Mouse (Mus musculus) CH12.LX (cell line): Measurements from ENCODE around the gene Mid1. TPM values are rescaled to one million over a fixed set of nuclear protein-coding genes. Genes with fewer than 3 reads are reported as not detected.

ENCODE experiments used
- DNase-seq: peaks from one replicate; pipeline ENCODE4 v3.0.0-alpha.2; 2013; ENCODE audit errors: extremely low read depth
- H3K27ac ChIP-seq: 2 replicates; pipeline ENCODE4 v1.5.1; 2012; ENCODE audit warnings: low read depth, mild to moderate bottlenecking, control low read depth, moderate library complexity; ENCODE audit not compliant: insufficient read depth
- H3K27me3 ChIP-seq: replicated peaks from 2 replicates; pipeline ENCODE3; 2012; ENCODE audit warnings: inconsistent platforms
- H3K36me3 ChIP-seq, 2 experiments: replicated peaks in 1 of 2; 2 replicates each; pipeline versions ENCODE3 to v1.6.1; 2012; ENCODE audit warnings: inconsistent platforms in 1 of 2, low read length in 1 of 2, mild to moderate bottlenecking in 1 of 2, mixed read lengths in 1 of 2, moderate library complexity in 1 of 2; ENCODE audit not compliant: control insufficient read depth in 1 of 2, insufficient read depth in 1 of 2
- H3K4me1 ChIP-seq, 2 experiments: 2 replicates each; pipeline ENCODE4 v1.6.1; 2012; ENCODE audit warnings: inconsistent platforms in 1 of 2, moderate library complexity in 1 of 2; ENCODE audit not compliant: insufficient read depth in 2 of 2, control insufficient read depth in 1 of 2
- H3K4me2 ChIP-seq: 2 replicates; pipeline ENCODE4 v1.6.1; 2012; ENCODE audit warnings: low read depth, mild to moderate bottlenecking, control low read depth; ENCODE audit not compliant: poor library complexity, insufficient read depth, severe bottlenecking
- H3K4me3 ChIP-seq, 3 experiments: fragments of 150-350 bp in 1 of 3; sonication (generic) in 1 of 3; replicated peaks in 1 of 3; 2 replicates each; pipeline versions ENCODE3 to v1.5.1; 2011 to 2012; ENCODE audit warnings: low read depth in 2 of 3, low read length in 2 of 3, mild to moderate bottlenecking in 2 of 3, moderate library complexity in 2 of 3, control low read depth in 1 of 3, improper control_type of control experiment in 1 of 3, inconsistent platforms in 1 of 3, mixed read lengths in 1 of 3; ENCODE audit not compliant: poor library complexity in 1 of 3
- H3K79me2 ChIP-seq: replicated peaks from 2 replicates; pipeline ENCODE4 v1.6.1; 2012; ENCODE audit warnings: mild to moderate bottlenecking, moderate library complexity; ENCODE audit not compliant: control insufficient read depth, poor library complexity, insufficient read depth, severe bottlenecking; ENCODE audit errors: extremely low read depth
- H3K9ac ChIP-seq: 2 replicates; pipeline ENCODE4 v1.6.1; 2012; ENCODE audit warnings: low read depth, mild to moderate bottlenecking, control low read depth, moderate library complexity; ENCODE audit not compliant: insufficient read depth
- H3K9me3 ChIP-seq: replicated peaks from 2 replicates; pipeline ENCODE3; 2012; ENCODE audit warnings: low read length, inconsistent platforms, mixed read lengths
- BHLHE40 ChIP-seq: IDR thresholded peaks from 2 replicates; pipeline ENCODE4 v1.6.1; 2011; ENCODE audit warnings: mild to moderate bottlenecking, low read depth, low read length, improper control_type of control experiment
- CHD1 ChIP-seq: IDR thresholded peaks from 2 replicates; pipeline ENCODE4 v1.6.1; 2012; ENCODE audit warnings: low read depth, low read length, improper control_type of control experiment, inconsistent platforms
- CTCF ChIP-seq, 2 experiments: IDR thresholded peaks in 1 of 2; conservative IDR thresholded peaks in 1 of 2; 2 replicates each; pipeline ENCODE4 v1.5.1; 2011 to 2012; ENCODE audit warnings: low read depth in 2 of 2, low read length in 2 of 2, improper control_type of control experiment in 1 of 2, inconsistent platforms in 1 of 2, mild to moderate bottlenecking in 1 of 2, moderate library complexity in 1 of 2
- ELF1 ChIP-seq: IDR thresholded peaks from 2 replicates; pipeline ENCODE4 v1.6.1; 2014; ENCODE audit warnings: low read depth, mild to moderate bottlenecking, inconsistent platforms, low read length, improper control_type of control experiment
- HCFC1 ChIP-seq: IDR thresholded peaks from 2 replicates; pipeline ENCODE4 v1.6.1; 2012; ENCODE audit warnings: low read depth, mild to moderate bottlenecking, inconsistent platforms, low read length, improper control_type of control experiment
- JUN ChIP-seq: IDR thresholded peaks from 2 replicates; pipeline ENCODE4 v1.6.1; 2011; ENCODE audit warnings: low read depth, mild to moderate bottlenecking, low read length, improper control_type of control experiment, moderate library complexity; ENCODE audit not compliant: insufficient read depth
- KAT2A ChIP-seq: IDR thresholded peaks from 2 replicates; pipeline ENCODE4 v1.6.1; 2012; ENCODE audit warnings: low read length, improper control_type of control experiment, inconsistent platforms; ENCODE audit not compliant: insufficient replicate concordance
- MAFK ChIP-seq: IDR thresholded peaks from 2 replicates; pipeline ENCODE4 v1.6.1; 2011; ENCODE audit warnings: low read length, improper control_type of control experiment; ENCODE audit not compliant: insufficient replicate concordance
- MAX ChIP-seq: IDR thresholded peaks from 2 replicates; pipeline ENCODE4 v1.6.1; 2011; ENCODE audit warnings: low read length, improper control_type of control experiment
- MAZ ChIP-seq: IDR thresholded peaks from 2 replicates; pipeline ENCODE4 v1.6.1; 2012; ENCODE audit warnings: low read depth, mild to moderate bottlenecking, inconsistent platforms, low read length, improper control_type of control experiment, moderate library complexity
- MXI1 ChIP-seq: IDR thresholded peaks from 2 replicates; pipeline ENCODE4 v1.6.1; 2011; ENCODE audit warnings: mild to moderate bottlenecking, low read depth, low read length, improper control_type of control experiment
- MYC ChIP-seq: IDR thresholded peaks from 2 replicates; pipeline ENCODE4 v1.6.1; 2011; ENCODE audit warnings: low read depth, mild to moderate bottlenecking, improper control_type of control experiment, low read length
- NELFE ChIP-seq: IDR thresholded peaks from 2 replicates; pipeline ENCODE4 v1.6.1; 2011; ENCODE audit warnings: low read depth, low read length, improper control_type of control experiment
- NRF1 ChIP-seq: IDR thresholded peaks from 2 replicates; pipeline ENCODE4 v1.6.1; 2014; ENCODE audit warnings: low read depth, mild to moderate bottlenecking, inconsistent platforms, low read length, improper control_type of control experiment, moderate library complexity
- POLR2A ChIP-seq: IDR thresholded peaks from 2 replicates; pipeline ENCODE4 v1.6.1; 2011; ENCODE audit warnings: low read depth, mild to moderate bottlenecking, improper control_type of control experiment, low read length
- POLR2AphosphoS2 ChIP-seq: IDR thresholded peaks from 2 replicates; pipeline ENCODE4 v1.6.1; 2011; ENCODE audit warnings: low read depth, low read length, improper control_type of control experiment
- RAD21 ChIP-seq: IDR thresholded peaks from 2 replicates; pipeline ENCODE4 v1.6.1; 2011; ENCODE audit warnings: low read depth, mild to moderate bottlenecking, low read length, improper control_type of control experiment, moderate library complexity
- RCOR1 ChIP-seq: conservative IDR thresholded peaks from 2 replicates; pipeline ENCODE4 v1.6.1; 2012; ENCODE audit warnings: low read depth, mild to moderate bottlenecking, inconsistent platforms, low read length, improper control_type of control experiment
- SIN3A ChIP-seq: IDR thresholded peaks from 2 replicates; pipeline ENCODE4 v1.6.1; 2012; ENCODE audit warnings: low read length, improper control_type of control experiment, inconsistent platforms
- SMC3 ChIP-seq: IDR thresholded peaks from 2 replicates; pipeline ENCODE4 v1.6.1; 2011; ENCODE audit warnings: low read depth, low read length, improper control_type of control experiment
- TCF12 ChIP-seq: IDR thresholded peaks from 2 replicates; pipeline ENCODE4 v1.6.1; 2014; ENCODE audit warnings: low read depth, mild to moderate bottlenecking, inconsistent platforms, low read length, improper control_type of control experiment
- UBTF ChIP-seq: IDR thresholded peaks from 2 replicates; pipeline ENCODE4 v1.6.1; 2012; ENCODE audit warnings: low read depth, mild to moderate bottlenecking, inconsistent platforms, low read length, improper control_type of control experiment, moderate library complexity
- USF1 ChIP-seq: IDR thresholded peaks from 2 replicates; pipeline ENCODE4 v1.6.1; 2014; ENCODE audit warnings: low read depth, mild to moderate bottlenecking, inconsistent platforms, low read length, improper control_type of control experiment
- USF2 ChIP-seq: conservative IDR thresholded peaks from 2 replicates; pipeline ENCODE4 v1.6.1; 2011; ENCODE audit warnings: low read depth, low read length, improper control_type of control experiment
- ZC3H11A ChIP-seq: IDR thresholded peaks from 2 replicates; pipeline ENCODE4 v1.6.1; 2012; ENCODE audit warnings: low read depth, mild to moderate bottlenecking, inconsistent platforms, low read length, improper control_type of control experiment
- ZMIZ1 ChIP-seq: IDR thresholded peaks from 2 replicates; pipeline ENCODE4 v1.6.1; 2012; ENCODE audit warnings: low read depth, mild to moderate bottlenecking, inconsistent platforms, low read length, improper control_type of control experiment
- dilution Hi-C: fragments of 300-500 bp; cut with MboI; formaldehyde crosslinking; loops from 2 replicates; pipeline ENCODE4 v1.14.3; 2020; ENCODE audit warnings: low sequenced_read_pairs; ENCODE audit not compliant: extremely low pct_unique_long_range_greater_than_20kb, extremely low pct_ligation_motif_present
- in situ Hi-C: fragments of 300-500 bp; cut with MboI; formaldehyde crosslinking; loops from 3 replicates; pipeline ENCODE4 v1.14.3; 2019; ENCODE audit warnings: low sequenced_read_pairs, low pct_ligation_motif_present, low pct_unique_long_range_greater_than_20kb, mixed read lengths
- polyA plus RNA-seq: library from polyadenylated mRNA; unstranded; fragments of >175 nt; gene quantifications from 2 replicates; pipeline ENCODE4 v1.2.1, GENCODE M21; 2012; ENCODE audit warnings: low read depth; ENCODE audit not compliant: insufficient read length
- total RNA-seq, 2 experiments: library from RNA; depleted of rRNA; stranded (reverse); fragments of 300-350 nt in 1 of 2; fragments of >200 nt in 1 of 2; gene quantifications; 2 replicates each; pipeline ENCODE4 v1.2.3; 2012 to 2014

Mid1 gene
- total and polyA plus RNA-seq, 3 experiments, result 3.3 to 15.0 (median 6.2) TPM

DNA sequence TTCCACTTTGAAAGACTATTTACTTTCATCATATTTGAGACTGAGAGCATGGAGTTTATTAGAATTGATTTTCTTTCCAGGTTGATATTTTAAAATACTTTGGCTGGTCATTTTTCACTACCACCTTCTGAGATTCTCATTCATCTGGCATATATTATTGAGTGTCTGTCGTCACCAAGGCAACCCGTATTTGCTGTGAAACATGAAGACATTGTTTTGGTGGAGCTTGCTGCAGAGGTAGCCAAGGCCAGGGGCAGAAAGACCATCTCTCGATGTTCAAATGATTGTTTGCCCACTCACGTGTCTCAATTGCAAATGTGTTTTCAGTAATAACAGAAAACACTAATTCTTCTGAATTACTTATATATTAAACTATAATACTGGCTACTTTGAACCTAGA, 145.1 kb downstream of the Mid1 start:
- TF ChIP-seq KAT2A, result no peak
- TF ChIP-seq BHLHE40, result no peak
- no peak for TF ChIP-seq RAD21
- no peak for TF ChIP-seq MAZ
- TF ChIP-seq TCF12, result no peak
- TF ChIP-seq HCFC1, result no peak
- no peak for TF ChIP-seq USF2
- TF ChIP-seq RCOR1, result no peak
- no peak for TF ChIP-seq JUN
- TF ChIP-seq ZMIZ1, result no peak
- no peak for TF ChIP-seq USF1
- no peak for TF ChIP-seq MAX
- no peak for TF ChIP-seq ELF1
- no peak for TF ChIP-seq MXI1
- no peak for TF ChIP-seq MYC
- TF ChIP-seq UBTF, result no peak
- TF ChIP-seq SIN3A, result no peak
- no peak for TF ChIP-seq ZC3H11A
- Histone ChIP-seq H3K27ac (no peak overlapping the region), H3K4me1 (peaks cover 0 to 2% of the 10 kb centered on the region in 2 experiments; a peak in 1 of 4 replicates), H3K9me3 (no peaks in the 10 kb centered on the region), H3K79me2 (no peaks in the 10 kb centered on the region), H3K27me3 (no peaks in the 10 kb centered on the region), H3K4me2 (no peak overlapping the region), H3K4me3 (no peak overlapping the region), H3K9ac (no peak overlapping the region), H3K36me3 (no peaks in the 10 kb centered on the region)
- DNase-seq, result no peak
- in situ Hi-C loops, result no loop called here
- dilution Hi-C loops, result no loop called here

DNA sequence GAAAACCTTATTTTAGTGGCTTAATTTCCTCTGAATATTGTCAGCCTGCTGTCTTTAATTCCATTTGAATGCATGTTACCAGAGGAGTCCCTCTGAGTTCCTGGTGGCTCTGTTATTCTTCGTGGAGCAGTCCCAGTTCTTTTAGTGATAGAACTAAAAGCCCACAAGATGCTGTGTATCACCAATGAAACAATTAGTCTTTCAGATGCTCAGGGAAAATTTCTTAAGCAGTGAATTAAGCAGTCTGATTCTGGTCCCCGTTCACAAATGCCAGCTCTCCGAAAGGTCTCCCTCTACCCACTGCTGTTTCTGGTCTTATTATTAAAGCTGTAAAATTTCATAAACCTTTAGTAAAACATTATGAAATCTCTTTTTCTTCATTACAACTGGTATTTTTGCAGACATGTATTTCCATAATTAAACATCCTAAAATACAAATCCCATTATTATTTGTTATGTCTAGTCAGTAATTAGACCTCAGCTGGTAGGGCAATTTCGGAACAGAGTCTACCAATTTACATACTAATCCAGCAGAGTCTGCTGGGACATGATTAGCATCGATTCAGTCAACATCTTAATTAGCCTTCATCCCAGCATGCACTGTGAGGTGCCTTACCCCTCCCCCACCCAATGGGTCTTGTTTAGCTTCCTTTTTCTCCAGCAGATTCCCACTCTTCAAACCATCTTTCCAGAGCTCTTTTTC, 153.1 kb downstream of the Mid1 start:
- no peak for TF ChIP-seq CTCF (conservative IDR thresholded peaks at IDR 0.05 in 1 of 2, IDR thresholded peaks at IDR 0.05 in 1 of 2; ENCODE audit: low read depth in 2 of 2, low read length in 2 of 2)
- no peak for TF ChIP-seq POLR2AphosphoS2
- no peak for TF ChIP-seq RAD21
- TF ChIP-seq USF2, result no peak
- TF ChIP-seq SMC3, result no peak
- no peak for TF ChIP-seq USF1
- no peak for TF ChIP-seq JUN
- no peak for TF ChIP-seq POLR2A
- no peak for TF ChIP-seq CHD1
- TF ChIP-seq NRF1, result no peak
- no peak for TF ChIP-seq MXI1
- TF ChIP-seq MAX, result no peak
- TF ChIP-seq KAT2A, result no peak
- no peak for TF ChIP-seq ZC3H11A
- TF ChIP-seq NELFE, result no peak
- TF ChIP-seq MAFK, result no peak
- TF ChIP-seq MYC, result no peak
- dilution Hi-C loops, result no loop called here

More for the DNA sequence above, 153.1 kb downstream of the Mid1 start:
- Histone ChIP-seq H3K4me2 (no peak overlapping the region), H3K27ac (no peak overlapping the region), H3K9ac (no peak overlapping the region), H3K36me3 (no peaks in the 10 kb centered on the region), H3K27me3 (no peaks in the 10 kb centered on the region), H3K4me1 (no peaks in the 10 kb centered on the region), H3K4me3 (no peak overlapping the region), H3K9me3 (no peaks in the 10 kb centered on the region), H3K79me2 (no peaks in the 10 kb centered on the region)
- DNase-seq, result no peak
- in situ Hi-C loops, result no loop called here
